Mouse (Mus musculus) liver, embryonic 12.5 days (tissue): ENCODE data around the gene Tnni1. TPM values are rescaled to one million over a fixed set of nuclear protein-coding genes. Genes with fewer than 3 reads are reported as not detected.

Experiments
- ATAC-seq: fragments of 200-750 bp; cut with Nextera tagmentation; 2 replicates; pipeline ENCODE4 v1.8.0; 2017; ENCODE audit warnings: moderate number of reproducible peaks, mild to moderate bottlenecking, moderate library complexity
- H3K27ac ChIP-seq: fragments of 300-500 bp; sonication (generic); 2 replicates; pipeline ENCODE4 v1.5.1; 2016; ENCODE audit warnings: mild to moderate bottlenecking
- H3K27me3 ChIP-seq: fragments of 300-500 bp; sonication (generic); replicated peaks from 2 replicates; pipeline ENCODE4 v1.6.1; 2016; ENCODE audit warnings: mild to moderate bottlenecking, moderate library complexity
- H3K36me3 ChIP-seq: fragments of 300-500 bp; sonication (generic); 2 replicates; pipeline ENCODE4 v1.6.1; 2016; ENCODE audit warnings: mild to moderate bottlenecking, moderate library complexity
- H3K4me1 ChIP-seq: fragments of 300-500 bp; sonication (generic); 2 replicates; pipeline ENCODE4 v1.6.1; 2016
- H3K4me2 ChIP-seq: fragments of 300-500 bp; sonication (generic); 2 replicates; pipeline ENCODE4 v1.6.1; 2016; ENCODE audit warnings: mild to moderate bottlenecking, moderate library complexity
- H3K4me3 ChIP-seq: fragments of 300-500 bp; sonication (generic); 2 replicates; pipeline ENCODE4 v1.5.1; 2016; ENCODE audit warnings: mild to moderate bottlenecking, moderate library complexity
- H3K9ac ChIP-seq: fragments of 300-500 bp; sonication (generic); 2 replicates; pipeline ENCODE4 v1.6.1; 2016; ENCODE audit warnings: mild to moderate bottlenecking, moderate library complexity
- H3K9me3 ChIP-seq: fragments of 300-500 bp; sonication (generic); replicated peaks from 2 replicates; pipeline ENCODE4 v1.6.1; 2016; ENCODE audit warnings: mild to moderate bottlenecking, moderate library complexity
- WGBS: fragments of 180-500 bp; shearing (Covaris S2); methylation state at CpG from one replicate; pipeline ENCODE4 v1.1.7; 2016; ENCODE audit not compliant: insufficient replicate concordance; 5-methylcytosine and 5-hydroxymethylcytosine counted together
- polyA plus RNA-seq: library from polyadenylated mRNA; unstranded; fragments of >200 nt; fragmentation: Nextera tagmentation; extraction: Ambion mirVana; gene quantifications from 2 replicates; pipeline ENCODE4 v1.2.1, GENCODE M21; 2016

The Tnni1 gene
- polyA plus RNA-seq, 1 experiment from 2014 or later, result 10.5 TPM

GRCm38 (mm10) chr1:135813687-135814395 lies 34.6 kb downstream of the Tnni1 start:
- H3K27ac ChIP-seq, result no peak overlapping the region

GRCm38 (mm10) chr1:135814531-135814930 lies 35.3 kb downstream of the Tnni1 start:
- Histone ChIP-seq H3K36me3 (no peaks in the 10 kb centered on the region), H3K4me3 (no peak overlapping the region), H3K9ac (no peak overlapping the region), H3K9me3 (no peaks in the 10 kb centered on the region), H3K27ac (no peak overlapping the region), H3K27me3 (peaks cover 72% of the 10 kb centered on the region), H3K4me1 (peaks cover 21% of the 10 kb centered on the region; the same call in 1 of the 2 replicates), H3K4me2 (no peak overlapping the region)
- 64% methylated on average over 5 of the region's 5 CpGs for WGBS
- ATAC-seq, result no peak

More at GRCm38 (mm10) chr1:135813687-135814395, 34.6 kb downstream of the Tnni1 start:
- H3K36me3 ChIP-seq, result no peaks in the 10 kb centered on the region
- no peaks in the 10 kb centered on the region for H3K9me3 ChIP-seq
- no peak for ATAC-seq
- peaks cover 69% of the 10 kb centered on the region for H3K27me3 ChIP-seq
- 60% methylated on average over 5 of the region's 5 CpGs for WGBS
- no peak overlapping the region for H3K4me2 ChIP-seq
- H3K4me1 ChIP-seq, result peaks cover 18% of the 10 kb centered on the region; the same call in 1 of the 2 replicates
- H3K9ac ChIP-seq, result no peak overlapping the region
- H3K4me3 ChIP-seq, result no peak overlapping the region

GRCm38 (mm10) chr1:135817595-135817994 lies 38.4 kb downstream of the Tnni1 start:
- Histone ChIP-seq H3K4me1 (peaks cover 21% of the 10 kb centered on the region; the same call in 1 of the 2 replicates), H3K27me3 (peaks cover 94% of the 10 kb centered on the region), H3K36me3 (no peaks in the 10 kb centered on the region), H3K9ac (no peak overlapping the region), H3K4me2 (no peak overlapping the region), H3K9me3 (no peaks in the 10 kb centered on the region), H3K4me3 (no peak overlapping the region), H3K27ac (no peak overlapping the region)
- 22% methylated on average over 4 of the region's 4 CpGs for WGBS
- no peak for ATAC-seq

- Histone ChIP-seq H3K9ac (peak within 1 kb of the TSS; percentile 27; the same call in 1 of the 2 replicates), H3K27ac (no peak within 1 kb of the TSS), H3K27me3 (peaks cover 99% of the 10 kb centered on the region), H3K36me3 (no peaks in the 10 kb centered on the region), H3K4me1 (peaks cover 16% of the 10 kb centered on the region; the same call in 1 of the 2 replicates), H3K9me3 (no peaks in the 10 kb centered on the region), H3K4me2 (peak within 1 kb of the TSS; percentile 72), H3K4me3 (peak within 1 kb of the TSS; percentile 48)
- WGBS, result 1% methylated on average over 63 of the region's 63 CpGs
- ATAC-seq, result no peak
Observed at GRCm38 (mm10) chr1:135818481-135819086, 39.4 kb downstream of the Tnni1 start, which contains the start of gene Lad1. Lad1 (plus strand) TSS chr1:135818598.

- H3K4me1 ChIP-seq, result peaks cover 16% of the 10 kb centered on the region; the same call in 1 of the 2 replicates
- peaks cover 95% of the 10 kb centered on the region for H3K27me3 ChIP-seq
- no peak overlapping the region for H3K4me2 ChIP-seq
- no peaks in the 10 kb centered on the region for H3K9me3 ChIP-seq
- no peak overlapping the region for H3K4me3 ChIP-seq
- WGBS, result 70% methylated on average over 10 of the region's 10 CpGs
- H3K36me3 ChIP-seq, result no peaks in the 10 kb centered on the region
- no peak overlapping the region for H3K9ac ChIP-seq
- ATAC-seq, result no peak
- no peak overlapping the region for H3K27ac ChIP-seq
Observed at GRCm38 (mm10) chr1:135820071-135820470, 40.8 kb downstream of the Tnni1 start.

- 60% methylated on average over 16 of the region's 16 CpGs for WGBS
- Histone ChIP-seq H3K9ac (no peak overlapping the region), H3K4me3 (no peak overlapping the region), H3K36me3 (no peaks in the 10 kb centered on the region), H3K4me1 (peaks cover 16% of the 10 kb centered on the region; the same call in 1 of the 2 replicates), H3K27ac (no peak overlapping the region), H3K9me3 (no peaks in the 10 kb centered on the region), H3K27me3 (peaks cover 91% of the 10 kb centered on the region), H3K4me2 (no peak overlapping the region)
- no peak for ATAC-seq
Observed at GRCm38 (mm10) chr1:135820736-135821364, 41.6 kb downstream of the Tnni1 start.

- peaks cover 16% of the 10 kb centered on the region; the same call in 1 of the 2 replicates for H3K4me1 ChIP-seq
- H3K27ac ChIP-seq, result no peak overlapping the region
- H3K4me3 ChIP-seq, result no peak overlapping the region
- 72% methylated on average over 7 of the region's 7 CpGs for WGBS
- no peaks in the 10 kb centered on the region for H3K9me3 ChIP-seq
- H3K4me2 ChIP-seq, result no peak overlapping the region
- H3K27me3 ChIP-seq, result peaks cover 89% of the 10 kb centered on the region
- ATAC-seq, result no peak
- no peaks in the 10 kb centered on the region for H3K36me3 ChIP-seq
- no peak overlapping the region for H3K9ac ChIP-seq
Observed at GRCm38 (mm10) chr1:135821780-135822179, 42.5 kb downstream of the Tnni1 start.

GRCm38 (mm10) chr1:135828918-135829317 lies 49.7 kb downstream of the Tnni1 start:
- Histone ChIP-seq H3K4me3 (no peak overlapping the region), H3K4me2 (no peak overlapping the region), H3K9me3 (no peaks in the 10 kb centered on the region), H3K27me3 (peaks cover 76% of the 10 kb centered on the region), H3K27ac (no peak overlapping the region), H3K4me1 (no peaks in the 10 kb centered on the region), H3K9ac (no peak overlapping the region), H3K36me3 (no peaks in the 10 kb centered on the region)
- WGBS, result 21% methylated on average over 1 of the region's 1 CpGs
- no peak for ATAC-seq

- H3K27ac ChIP-seq, result no peak overlapping the region
- H3K27me3 ChIP-seq, result peaks cover 88% of the 10 kb centered on the region
- 55% methylated on average over 6 of the region's 6 CpGs for WGBS
- ATAC-seq, result no peak
- H3K4me1 ChIP-seq, result peaks cover 8% of the 10 kb centered on the region; the same call in 1 of the 2 replicates
- no peak overlapping the region for H3K4me3 ChIP-seq
- no peaks in the 10 kb centered on the region for H3K36me3 ChIP-seq
- no peak overlapping the region for H3K9ac ChIP-seq
- no peaks in the 10 kb centered on the region for H3K9me3 ChIP-seq
- H3K4me2 ChIP-seq, result no peak overlapping the region
Observed at GRCm38 (mm10) chr1:135834206-135834859, 55.1 kb downstream of the Tnni1 start.

GRCm38 (mm10) chr1:135834983-135835382 lies 55.7 kb downstream of the Tnni1 start:
- Histone ChIP-seq H3K9ac (no peak overlapping the region), H3K4me1 (peaks cover 8% of the 10 kb centered on the region; the same call in 1 of the 2 replicates), H3K4me2 (no peak overlapping the region), H3K27me3 (peaks cover 82% of the 10 kb centered on the region), H3K4me3 (no peak overlapping the region), H3K9me3 (no peaks in the 10 kb centered on the region), H3K36me3 (no peaks in the 10 kb centered on the region), H3K27ac (no peak overlapping the region)
- no peak for ATAC-seq
- 75% methylated on average over 8 of the region's 8 CpGs for WGBS

- H3K27ac ChIP-seq, result no peak within 1 kb of the TSS
- H3K36me3 ChIP-seq, result no peaks in the 10 kb centered on the region
- ATAC-seq, result no peak
- no peak within 1 kb of the TSS for H3K4me2 ChIP-seq
- peaks cover 8% of the 10 kb centered on the region; the same call in 1 of the 2 replicates for H3K4me1 ChIP-seq
- H3K9ac ChIP-seq, result no peak within 1 kb of the TSS
- no peaks in the 10 kb centered on the region for H3K9me3 ChIP-seq
- H3K27me3 ChIP-seq, result peaks cover 75% of the 10 kb centered on the region
- WGBS, result 45% methylated on average over 9 of the region's 9 CpGs
- H3K4me3 ChIP-seq, result no peak within 1 kb of the TSS
Observed at GRCm38 (mm10) chr1:135835716-135836483, 56.7 kb downstream of the Tnni1 start, which contains the start of gene Tnnt2. Tnnt2 (plus strand) TSS chr1:135836354.
